Mouse (Mus musculus) heart, embryonic 14.5 days (tissue): ENCODE results near the gene Rgs7. TPM values are rescaled to one million over a fixed set of nuclear protein-coding genes. Genes with fewer than 3 reads are reported as not detected.

Experiments
- ATAC-seq: fragments of 200-750 bp; cut with Nextera tagmentation; 2 replicates; pipeline ENCODE4 v1.8.0; 2017; ENCODE audit warnings: low read depth, moderate TSS enrichment; ENCODE audit not compliant: insufficient number of reproducible peaks, insufficient read depth, low FRiP score
- H3K27ac ChIP-seq, 2 experiments: fragments of 200-500 bp in 1 of 2; fragments of 300-500 bp in 1 of 2; sonication (generic) in 1 of 2; replicated peaks in 1 of 2; 2 replicates each; pipeline ENCODE4 v1.5.1; 2012 to 2014; ENCODE audit warnings: low read depth in 2 of 2, low read length in 2 of 2, control low read depth in 1 of 2, mild to moderate bottlenecking in 1 of 2, mixed read lengths in 1 of 2; ENCODE audit not compliant: control insufficient read depth in 1 of 2, insufficient read depth in 1 of 2
- H3K27me3 ChIP-seq: fragments of 300-500 bp; sonication (generic); 2 replicates; pipeline ENCODE4 v1.6.1; 2014; ENCODE audit warnings: mild to moderate bottlenecking, low read length, control low read depth; ENCODE audit not compliant: control insufficient read depth, insufficient read depth
- H3K36me3 ChIP-seq: fragments of 300-500 bp; sonication (generic); 2 replicates; pipeline ENCODE4 v1.6.1; 2014; ENCODE audit warnings: mild to moderate bottlenecking, control low read depth, low read length, mixed read lengths; ENCODE audit not compliant: control insufficient read depth, insufficient read depth
- H3K4me1 ChIP-seq, 2 experiments: fragments of 200-500 bp in 1 of 2; fragments of 300-500 bp in 1 of 2; sonication (generic) in 1 of 2; 2 replicates each; pipeline ENCODE4 v1.6.1; 2012 to 2014; ENCODE audit warnings: low read length in 2 of 2, control low read depth in 1 of 2, mixed read lengths in 1 of 2; ENCODE audit not compliant: control insufficient read depth in 2 of 2, insufficient read depth in 2 of 2
- H3K4me2 ChIP-seq: fragments of 300-500 bp; sonication (generic); 2 replicates; pipeline ENCODE4 v1.6.1; 2014; ENCODE audit warnings: mild to moderate bottlenecking, low read length
- H3K4me3 ChIP-seq, 2 experiments: fragments of 200-500 bp in 1 of 2; fragments of 300-500 bp in 1 of 2; sonication (generic) in 1 of 2; 2 replicates each; pipeline ENCODE4 v1.5.1; 2012 to 2014; ENCODE audit warnings: low read length in 2 of 2, mild to moderate bottlenecking in 2 of 2, control low read depth in 1 of 2, low read depth in 1 of 2, moderate library complexity in 1 of 2; ENCODE audit not compliant: control insufficient read depth in 1 of 2, insufficient read depth in 1 of 2
- H3K9ac ChIP-seq: fragments of 300-500 bp; sonication (generic); 2 replicates; pipeline ENCODE4 v1.6.1; 2014; ENCODE audit warnings: mild to moderate bottlenecking, low read length
- H3K9me3 ChIP-seq: fragments of 300-500 bp; sonication (generic); 2 replicates; pipeline ENCODE4 v1.6.1; 2016; ENCODE audit warnings: low read length, control low read depth; ENCODE audit not compliant: control insufficient read depth
- WGBS: fragments of 180-500 bp; shearing (Covaris S2); extraction: QIAGEN DNeasy Blood & Tissue Kit; methylation state at CpG from one replicate; pipeline ENCODE4 v1.1.7; 2014; 5-methylcytosine and 5-hydroxymethylcytosine counted together
- polyA plus RNA-seq: library from polyadenylated mRNA; unstranded; fragments of >200 nt; fragmentation: Nextera tagmentation; extraction: Ambion mirVana; gene quantifications from 2 replicates; pipeline ENCODE4 v1.2.1, GENCODE M21; 2014

Rgs7 gene
- polyA plus RNA-seq, result 0.55 and 0.82 TPM in 2 replicates

DNA sequence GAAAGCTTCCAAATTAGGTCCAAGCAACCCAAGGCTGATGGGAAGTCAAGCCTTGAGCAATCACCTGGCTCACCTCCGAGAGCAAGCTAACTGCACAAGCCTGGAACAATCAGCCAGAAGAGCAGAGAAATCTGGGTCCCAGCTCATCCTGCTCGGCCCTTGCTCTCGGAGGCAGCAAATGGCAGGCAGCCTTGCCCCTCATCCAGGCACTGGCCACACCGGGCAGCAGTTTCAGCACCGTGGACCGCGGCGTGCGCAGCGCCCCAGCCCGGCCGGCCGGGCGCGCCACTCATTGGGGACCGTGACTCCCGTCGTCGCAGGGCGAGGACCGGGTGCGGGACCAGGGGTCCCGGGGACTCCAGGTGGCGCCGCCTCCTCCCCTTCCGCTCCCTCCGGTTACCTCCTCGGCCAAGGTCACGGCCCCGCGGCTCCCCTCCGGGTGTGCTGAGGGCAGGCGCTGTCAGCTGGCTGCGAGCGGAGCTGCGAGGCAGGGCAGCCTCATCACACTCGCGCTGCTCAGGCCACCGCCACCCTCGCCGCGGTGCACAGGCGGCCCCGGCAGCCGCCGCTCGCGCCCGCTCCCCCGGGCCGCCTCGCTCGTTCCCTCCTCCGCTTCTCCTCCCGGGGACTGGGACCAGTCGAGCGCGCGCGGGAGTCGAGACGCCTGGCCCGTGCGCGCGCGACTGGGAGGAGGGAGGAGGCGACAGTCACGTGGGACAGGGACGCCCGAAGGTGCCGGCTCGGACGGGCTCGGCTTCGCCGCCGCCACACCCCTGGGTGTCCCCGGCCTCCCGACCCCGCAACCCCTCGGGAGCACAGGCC lies at the start of gene Rgs7:
Gene Rgs7, minus strand, starts transcription at position 640 of the 822 bp plus-strand sequence.
- peak within 1 kb of the TSS; percentile 99 for H3K4me2 ChIP-seq
- H3K4me1 ChIP-seq, result peaks cover 2 to 5% of the 10 kb centered on the region in 2 experiments; a peak in 2 of 4 replicates
- no peaks in the 10 kb centered on the region for H3K9me3 ChIP-seq
- ATAC-seq, result peak; percentile 74
- H3K36me3 ChIP-seq, result no peaks in the 10 kb centered on the region
- WGBS, result 1% methylated on average over 73 of the region's 82 CpGs
- H3K9ac ChIP-seq, result peak within 1 kb of the TSS; percentile 62
- H3K27ac ChIP-seq, result no peak within 1 kb of the TSS
- peak within 1 kb of the TSS; percentile 57 to 71 for H3K4me3 ChIP-seq
- peaks cover 27% of the 10 kb centered on the region for H3K27me3 ChIP-seq

DNA sequence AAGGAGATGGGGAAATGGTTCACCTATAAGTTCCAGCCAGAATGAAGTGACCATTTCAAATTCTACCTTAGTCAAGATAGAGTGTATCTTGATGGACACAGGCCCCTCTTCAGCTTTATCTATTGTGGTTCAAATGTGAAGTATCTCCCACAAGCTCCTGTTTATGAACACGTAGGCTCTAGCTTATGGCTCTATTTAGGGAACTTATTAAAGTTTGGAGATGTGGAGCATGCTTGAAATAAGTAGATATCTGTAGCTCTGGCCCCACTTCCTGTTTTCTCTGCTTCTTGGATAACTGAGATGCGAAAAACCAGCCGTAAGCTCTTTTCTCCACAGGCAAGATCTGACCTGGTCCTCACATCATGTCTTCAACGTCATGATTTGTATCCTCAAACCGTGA lies 48.4 kb upstream of the Rgs7 start:
- H3K27me3 ChIP-seq, result no peaks in the 10 kb centered on the region
- H3K9ac ChIP-seq, result no peak overlapping the region
- H3K27ac ChIP-seq, result no peak overlapping the region
- no peaks in the 10 kb centered on the region for H3K36me3 ChIP-seq
- peaks cover 0 to 3% of the 10 kb centered on the region in 2 experiments; a peak in 1 of 4 replicates for H3K4me1 ChIP-seq
- H3K9me3 ChIP-seq, result no peaks in the 10 kb centered on the region
- no peak for ATAC-seq
- no peak overlapping the region for H3K4me3 ChIP-seq
- WGBS, result 75% methylated on average over 5 of the region's 5 CpGs
- no peak overlapping the region for H3K4me2 ChIP-seq

DNA sequence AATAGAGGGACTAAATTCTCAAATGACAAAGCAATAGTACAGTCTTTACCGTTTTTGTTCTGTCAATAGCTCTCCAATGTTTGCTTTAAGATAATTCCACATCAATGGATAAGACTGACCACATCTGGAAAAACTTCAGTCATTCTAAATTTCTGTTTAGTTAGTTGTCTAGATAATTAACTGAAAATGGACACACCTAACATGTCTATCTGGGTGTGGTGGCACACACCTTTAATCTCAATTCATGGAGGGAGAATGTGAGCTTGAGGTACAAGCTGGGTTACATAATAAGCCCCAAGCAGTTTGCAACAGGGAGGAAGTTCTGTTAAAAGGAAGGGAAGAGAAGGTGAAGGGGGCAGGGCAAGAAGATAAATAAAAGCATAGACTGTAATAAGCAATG lies 45.0 kb upstream of the Rgs7 start:
- H3K27ac ChIP-seq, result no peak overlapping the region
- H3K9me3 ChIP-seq, result 0 out of 2 replicates have a peak, but pooled peaks cover 4% of the 10 kb centered on the region
- H3K27me3 ChIP-seq, result no peaks in the 10 kb centered on the region
- ATAC-seq, result no peak
- H3K36me3 ChIP-seq, result no peaks in the 10 kb centered on the region
- H3K9ac ChIP-seq, result no peak overlapping the region
- WGBS, result 65% methylated on average over 1 of the region's 1 CpGs
- H3K4me1 ChIP-seq, result peaks cover 0 to 3% of the 10 kb centered on the region in 2 experiments; a peak in 1 of 4 replicates
- H3K4me2 ChIP-seq, result no peak overlapping the region
- H3K4me3 ChIP-seq, result no peak overlapping the region

DNA sequence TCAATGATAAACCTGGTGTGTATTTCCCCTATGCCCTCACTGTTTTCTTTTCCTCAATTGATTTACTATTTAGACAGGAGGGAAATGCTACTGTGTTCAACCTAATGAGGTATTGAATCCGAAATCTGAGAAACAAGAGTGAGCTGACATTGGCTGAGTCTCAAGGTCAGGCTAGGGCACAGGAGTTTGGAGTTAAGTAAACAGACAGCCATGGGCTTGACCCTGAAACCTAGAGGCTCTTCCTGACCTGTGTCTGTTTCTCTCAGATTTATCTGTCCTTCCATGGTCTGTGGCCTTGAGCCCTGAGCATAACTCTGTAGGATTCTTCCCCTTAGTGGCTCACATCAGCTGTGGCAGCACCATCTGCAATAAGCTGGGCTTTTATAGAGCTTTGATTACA lies 37.6 kb upstream of the Rgs7 start:
- no peak overlapping the region for H3K27ac ChIP-seq
- 75% methylated on average over 1 of the region's 1 CpGs for WGBS
- H3K36me3 ChIP-seq, result no peaks in the 10 kb centered on the region
- H3K27me3 ChIP-seq, result no peaks in the 10 kb centered on the region
- H3K4me1 ChIP-seq, result no peaks in the 10 kb centered on the region
- H3K4me3 ChIP-seq, result no peak overlapping the region
- ATAC-seq, result no peak
- H3K9me3 ChIP-seq, result 0 out of 2 replicates have a peak, but pooled peaks cover 4% of the 10 kb centered on the region
- H3K9ac ChIP-seq, result no peak overlapping the region
- H3K4me2 ChIP-seq, result no peak overlapping the region

DNA sequence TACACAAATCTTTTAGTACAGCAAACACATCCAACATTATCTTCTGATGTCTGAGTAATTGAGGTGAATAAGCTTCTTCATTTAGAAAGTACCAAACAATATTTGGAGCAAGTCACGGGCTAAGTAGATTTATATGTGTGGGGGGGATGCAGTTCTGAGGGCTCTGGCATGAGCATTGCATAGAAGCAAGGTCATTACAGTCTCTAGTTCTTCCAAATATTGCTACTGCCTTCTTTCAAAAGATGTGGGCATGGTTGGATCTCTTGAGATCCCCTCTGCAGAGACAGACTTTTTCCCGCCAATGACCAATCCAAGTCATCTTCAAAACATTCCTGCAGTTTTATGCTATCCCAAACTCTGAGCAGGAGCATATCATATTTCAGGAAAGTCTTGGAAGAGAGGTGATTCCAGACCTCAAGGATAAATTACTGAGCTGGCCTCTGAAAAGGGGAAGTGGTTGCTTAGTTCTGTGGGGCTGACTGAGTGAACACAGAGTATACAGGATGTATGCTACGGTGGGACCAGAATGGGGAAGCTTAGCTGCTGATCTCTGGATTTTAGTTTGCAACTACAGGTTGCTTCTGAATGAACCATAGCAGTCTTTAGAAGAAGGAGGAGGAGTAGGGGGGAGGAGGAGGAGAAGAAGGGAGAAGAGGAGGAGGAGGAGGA lies 32.5 kb upstream of the Rgs7 start:
- H3K27ac ChIP-seq, result no peak overlapping the region
- H3K27me3 ChIP-seq, result no peaks in the 10 kb centered on the region
- H3K9ac ChIP-seq, result no peak overlapping the region
- no peak overlapping the region for H3K4me3 ChIP-seq
- H3K4me1 ChIP-seq, result no peaks in the 10 kb centered on the region
- no peak overlapping the region for H3K4me2 ChIP-seq
- no peaks in the 10 kb centered on the region for H3K9me3 ChIP-seq
- WGBS, result 74% methylated on average over 3 of the region's 3 CpGs
- no peak for ATAC-seq
- H3K36me3 ChIP-seq, result no peaks in the 10 kb centered on the region

DNA sequence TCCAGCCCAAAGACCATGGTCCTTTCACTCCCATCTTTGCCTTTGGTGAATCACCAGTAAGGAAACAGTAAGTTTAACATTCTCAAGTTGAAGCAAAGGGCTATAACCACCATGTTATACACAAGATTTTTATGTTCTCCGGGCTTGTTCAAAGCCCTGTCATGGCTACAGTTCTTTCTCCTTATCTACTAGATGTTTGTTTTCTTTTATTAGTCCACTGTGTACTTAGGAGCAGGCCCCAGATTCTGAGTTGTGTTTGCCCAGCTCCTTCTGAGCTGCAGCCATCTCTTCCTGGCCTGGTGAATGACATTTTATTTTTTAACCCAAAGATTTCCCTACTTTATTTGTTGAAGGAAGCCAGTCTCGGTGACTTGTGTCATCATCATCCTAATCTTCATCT lies 31.3 kb upstream of the Rgs7 start:
- no peak for ATAC-seq
- no peak overlapping the region for H3K4me2 ChIP-seq
- H3K4me3 ChIP-seq, result no peak overlapping the region
- no peaks in the 10 kb centered on the region for H3K36me3 ChIP-seq
- WGBS, result 63% methylated on average over 2 of the region's 2 CpGs
- no peaks in the 10 kb centered on the region for H3K9me3 ChIP-seq
- H3K4me1 ChIP-seq, result no peaks in the 10 kb centered on the region
- H3K9ac ChIP-seq, result no peak overlapping the region
- no peak overlapping the region for H3K27ac ChIP-seq
- no peaks in the 10 kb centered on the region for H3K27me3 ChIP-seq

DNA sequence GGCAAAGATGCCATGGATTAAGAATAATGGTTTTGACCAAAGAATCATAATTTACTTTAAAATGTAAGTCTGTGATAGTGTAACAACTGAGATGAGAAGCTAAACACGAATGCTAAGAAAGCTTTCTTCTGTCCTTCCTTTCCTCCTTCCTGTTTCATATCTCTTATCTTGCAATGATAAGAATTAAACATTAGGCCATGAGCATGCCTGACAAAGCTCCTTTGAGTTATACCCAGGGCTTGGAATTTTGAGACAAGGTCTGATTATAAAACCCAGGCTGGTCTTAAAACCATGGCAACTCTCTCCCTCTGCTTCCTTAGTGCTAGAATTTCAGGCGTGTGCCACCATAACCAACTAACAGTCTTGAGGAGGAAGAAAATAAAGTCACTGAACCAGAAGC lies 22.2 kb upstream of the Rgs7 start:
- Histone ChIP-seq H3K9me3 (no peaks in the 10 kb centered on the region), H3K4me1 (no peaks in the 10 kb centered on the region), H3K4me3 (no peak overlapping the region), H3K4me2 (no peak overlapping the region), H3K36me3 (no peaks in the 10 kb centered on the region), H3K27ac (no peak overlapping the region), H3K9ac (no peak overlapping the region), H3K27me3 (no peaks in the 10 kb centered on the region)
- ATAC-seq, result no peak
- WGBS, result 42% methylated on average over 2 of the region's 2 CpGs
